In the genomic region with DNA sequence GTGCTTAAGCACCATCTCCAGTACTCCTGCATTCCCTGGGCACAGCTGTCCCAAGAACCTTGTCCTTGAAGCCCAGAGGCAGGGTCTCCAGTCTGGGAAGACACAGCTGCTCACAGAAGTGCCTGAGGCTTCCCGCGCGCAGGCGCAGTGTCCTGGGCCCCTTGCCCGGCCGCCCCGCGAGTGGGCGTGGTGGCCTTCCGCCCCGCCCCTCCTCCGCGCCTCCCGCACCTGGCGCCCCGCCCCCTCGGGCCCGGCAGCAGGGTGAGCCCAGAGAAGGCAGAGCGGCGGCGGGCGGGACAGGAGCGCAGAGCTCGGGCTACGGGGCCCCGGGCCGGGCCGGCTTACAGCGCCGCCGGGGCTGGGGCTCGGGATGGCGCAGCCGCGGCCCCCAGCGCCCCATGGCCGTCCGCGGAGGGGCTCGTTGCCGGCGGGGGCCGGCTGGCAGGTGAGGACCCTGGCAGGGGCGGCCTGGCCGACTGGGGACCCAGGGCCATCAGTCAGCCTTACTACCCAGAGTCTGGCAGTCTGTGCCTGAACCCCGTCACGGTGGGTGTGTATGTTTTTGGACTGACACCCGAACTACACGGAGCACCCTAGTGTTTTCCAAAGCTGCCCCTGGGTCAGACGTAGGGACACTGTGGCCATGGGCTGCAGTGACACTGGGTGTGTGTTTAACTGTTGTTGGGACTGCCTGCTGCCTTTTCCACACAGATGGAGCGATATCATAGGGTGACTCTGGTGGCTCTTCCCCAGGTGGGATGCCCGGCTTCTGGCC, we compare ENCODE assay signal across 8 mouse cellular contexts. TPM values are rescaled to one million over a fixed set of nuclear protein-coding genes. Genes with fewer than 3 reads are reported as not detected.
DNase-seq lines count a peak whose midpoint lies in the region; ATAC-seq and TF ChIP-seq lines count a peak whose summit lies in the region.

No protein-coding gene starts in this region.

- H3K9me3 ChIP-seq in MEL (replicated peaks; ENCODE audit: insufficient read depth, low read length): no peaks in the 10 kb centered on the region
- no peaks in the 10 kb centered on the region for H3K9me3 ChIP-seq in forebrain, postnatal 0 days (ENCODE audit: low read length)
- no peaks in the 10 kb centered on the region for H3K9me3 ChIP-seq in hindbrain, embryonic 10.5 days

- H3K4me1 ChIP-seq in MEL (ENCODE audit: control insufficient read depth in 1 of 2, insufficient read depth in 2 of 2, low read length in 2 of 2): peaks cover 8 to 22% of the 10 kb centered on the region in 2 experiments
- no peaks in the 10 kb centered on the region for H3K4me1 ChIP-seq in brown adipose tissue, adult 24 weeks (ENCODE audit: control insufficient read depth, insufficient read depth, insufficient read length, low read length)
- H3K4me1 ChIP-seq in forebrain, postnatal 0 days (ENCODE audit: insufficient read depth): peaks cover 6% of the 10 kb centered on the region; the same call in 1 of the 2 replicates
- H3K4me1 ChIP-seq in hindbrain, embryonic 10.5 days (replicated peaks): peaks cover 50% of the 10 kb centered on the region

- 8% methylated on average over 38 of the region's 52 CpGs for WGBS in forebrain, postnatal 0 days
- WGBS in hindbrain, embryonic 10.5 days: 3% methylated on average over 52 of the region's 52 CpGs

- no peaks in the 10 kb centered on the region for H3K27me3 ChIP-seq in MEL (ENCODE audit: control insufficient read depth in 1 of 2, insufficient read depth in 2 of 2, low read length in 2 of 2)
- no peaks in the 10 kb centered on the region for H3K27me3 ChIP-seq in forebrain, postnatal 0 days (ENCODE audit: insufficient read depth, low read length)
- peaks cover 45% of the 10 kb centered on the region for H3K27me3 ChIP-seq in hindbrain, embryonic 10.5 days (ENCODE audit: insufficient read depth, poor library complexity, severe bottlenecking)

- intact Hi-C loops in left cerebral cortex, adult 2 months (cut with DNase I): loop anchor here (1.0 kb wide), 1 partner anchor 71 kb away; no protein-coding TSS in a partner anchor

- no peak for TF ChIP-seq CTCF in MEL (IDR thresholded peaks at IDR 0.05 in 2 of 3, conservative IDR thresholded peaks at IDR 0.05 in 1 of 3; ENCODE audit: control insufficient read depth in 1 of 3, insufficient read depth in 1 of 3, low read depth in 2 of 3, low read length in 3 of 3, poor library complexity in 1 of 3, severe bottlenecking in 1 of 3)
- no peak for TF ChIP-seq CTCF in forebrain, postnatal 0 days (IDR thresholded peaks at IDR 0.05; ENCODE audit: low read depth)
- TF ChIP-seq CTCF in left cerebral cortex, adult 2 months (IDR thresholded peaks at IDR 0.05): no peak

- no peaks in the 10 kb centered on the region; the same call in 1 of the 2 replicates for H3K79me2 ChIP-seq in MEL (ENCODE audit: control insufficient read depth, insufficient read depth, low read length, poor library complexity)

- peaks cover 0 to 5% of the 10 kb centered on the region in 2 experiments; a peak in 2 of 4 replicates for H3K36me3 ChIP-seq in MEL (ENCODE audit: control insufficient read depth in 1 of 2, insufficient read depth in 2 of 2, low read length in 2 of 2)
- no peaks in the 10 kb centered on the region for H3K36me3 ChIP-seq in forebrain, postnatal 0 days (ENCODE audit: insufficient read depth)
- no peaks in the 10 kb centered on the region for H3K36me3 ChIP-seq in hindbrain, embryonic 10.5 days

- H3K4me2 ChIP-seq in forebrain, postnatal 0 days (ENCODE audit: low read depth): peak overlapping the region; percentile 87

- H3K27ac ChIP-seq in MEL (ENCODE audit: control insufficient read depth, low read depth, low read length): no peak overlapping the region
- H3K27ac ChIP-seq in brown adipose tissue, adult 24 weeks (replicated peaks; ENCODE audit: low read depth, low read length): no peak overlapping the region
- H3K27ac ChIP-seq in forebrain, postnatal 0 days (ENCODE audit: low read depth, low read length): no peak overlapping the region
- peak overlapping the region; percentile 87 for H3K27ac ChIP-seq in hindbrain, embryonic 10.5 days
- H3K27ac ChIP-seq in left cerebral cortex, adult 2 months: no peak overlapping the region

- ATAC-seq in forebrain, postnatal 0 days: peak; percentile 71
- ATAC-seq in megakaryocyte-erythroid progenitor cell, adult 5-6 weeks (replicated peaks; ENCODE audit: low FRiP score, low TSS enrichment, poor library complexity, severe bottlenecking): peak; percentile 79

- no peak for TF ChIP-seq RAD21 in MEL (IDR thresholded peaks at IDR 0.05; ENCODE audit: low read depth, low read length)

- H3K4me3 ChIP-seq in MEL (ENCODE audit: control insufficient read depth in 1 of 2, insufficient read depth in 1 of 2, low read depth in 2 of 2, low read length in 2 of 2): peak overlapping the region; percentile 64 to 89
- peak overlapping the region; percentile 44 for H3K4me3 ChIP-seq in brown adipose tissue, adult 24 weeks (ENCODE audit: insufficient read depth, low read depth, low read length)
- peak overlapping the region; percentile 43 for H3K4me3 ChIP-seq in forebrain, postnatal 0 days (ENCODE audit: low read depth, low read length)
- H3K4me3 ChIP-seq in hindbrain, embryonic 10.5 days: peak overlapping the region; percentile 69
- H3K4me3 ChIP-seq in left cerebral cortex, adult 2 months: peak overlapping the region; percentile 27

- TF ChIP-seq EP300 in MEL (IDR thresholded peaks at IDR 0.05; ENCODE audit: low read depth in 1 of 2, low read length in 2 of 2): no peak

- peak overlapping the region; percentile 74 for H3K9ac ChIP-seq in MEL (ENCODE audit: control insufficient read depth, low read depth, low read length, poor library complexity, severe bottlenecking)
- H3K9ac ChIP-seq in forebrain, postnatal 0 days: peak overlapping the region; percentile 56

- peak; percentile 35 to 62; a peak in 2 of 4 replicates for TF ChIP-seq POLR2A in MEL (IDR thresholded peaks at IDR 0.05; ENCODE audit: control insufficient read depth in 1 of 2, insufficient read depth in 1 of 2, low read depth in 1 of 2, low read length in 2 of 2, poor library complexity in 1 of 2)

- DNase-seq in MEL (ENCODE audit: low read depth, low spot score): peak; percentile 85
- peak; percentile 86 for DNase-seq in forebrain, postnatal 0 days
- peak; percentile 92 for DNase-seq in hindbrain, embryonic 10.5 days (ENCODE audit: low spot score)
- peak; percentile 64 to 78 for DNase-seq in left cerebral cortex, adult 2 months (ENCODE audit: extremely low spot score in 1 of 2, low spot score in 2 of 2)
- DNase-seq in skeletal muscle tissue, adult 2 months (ENCODE audit: low read depth, low spot score): peak; percentile 66
- DNase-seq in yolk sac, embryonic 10.5 days (ENCODE audit: low spot score): peak; percentile 89

TF ChIP-seq in MEL, 35 proteins besides CTCF, POLR2A, EP300 and RAD21:
- TF ChIP-seq SIN3A (IDR thresholded peaks at IDR 0.05; ENCODE audit: low read length): peak; percentile 70
- 0 out of 2 replicates have a peak, but pooled peaks have one; percentile 29 for TF ChIP-seq ELF1 (IDR thresholded peaks at IDR 0.05; ENCODE audit: low read depth, low read length)
- TF ChIP-seq CHD1 (IDR thresholded peaks at IDR 0.05; ENCODE audit: low read depth, low read length): no peak
- no peak for TF ChIP-seq TBP (IDR thresholded peaks at IDR 0.05; ENCODE audit: low read depth, low read length)
- peak; percentile 72 for TF ChIP-seq TCF12 (IDR thresholded peaks at IDR 0.05; ENCODE audit: low read depth, low read length)
- TF ChIP-seq NELFE (IDR thresholded peaks at IDR 0.05; ENCODE audit: low read depth, low read length): peak; percentile 45; the same call in 1 of the 2 replicates
- peak; percentile 81 for TF ChIP-seq ZMIZ1 (IDR thresholded peaks at IDR 0.05; ENCODE audit: low read depth, low read length)
- TF ChIP-seq NRF1 (IDR thresholded peaks at IDR 0.05; ENCODE audit: insufficient read depth, low read depth, low read length, poor library complexity, severe bottlenecking): peak; percentile 96

RNA-seq across cellular contexts. Expression of a gene that starts 42.9 kb away (rescaled TPM):
- total RNA-seq in MEL (2012; rRNA removed): 7.6 and 7.7 TPM in 2 replicates
- 10 to 100 TPM in 1 of 2 experiments, not detected in 1; 42.6 TPM for polyA plus RNA-seq in MEL (2012; ENCODE audit: insufficient read depth in 1 of 2, insufficient read length in 2 of 2, low read depth in 1 of 2, low replicate concordance in 2 of 2, missing spikeins in 1 of 2)
- 27.7 and 29.4 TPM in 2 replicates for polyA plus RNA-seq in brown adipose tissue, adult 24 weeks (2012; ENCODE audit: insufficient read depth, insufficient read length, missing spikeins)
- total RNA-seq in forebrain, postnatal 0 days (2014; rRNA removed): 113 and 128 TPM in 2 replicates
- polyA plus RNA-seq in forebrain, postnatal 0 days (2015; fragmentation: Nextera tagmentation; extraction: Ambion mirVana): 63.9 and 74.3 TPM in 2 replicates
- 6.3 and 13.4 TPM in 2 replicates for polyA plus RNA-seq in hindbrain, embryonic 10.5 days (2016; fragmentation: Nextera tagmentation; extraction: Ambion mirVana)
- total RNA-seq in left cerebral cortex, adult 2 months (2021): 100 to 1,000 TPM; 267 to 315 TPM
- 0.45 and 2.3 TPM in 2 replicates for total RNA-seq in megakaryocyte-erythroid progenitor cell, adult 5-6 weeks (2014; fragmentation: Nextera tagmentation)
- 0.57 TPM in 1 of 2 replicates, not detected in the other for total RNA-seq in megakaryocyte-erythroid progenitor cell, adult 5-6 weeks (2017)

Comparison
In these comparisons a context has a peak if more than half of its experiments do, and no peak if none do; other contexts are left out.
1. RNA of a gene that starts 42.9 kb away (total RNA-seq): 267 to 315 TPM in left cerebral cortex, adult 2 months and 113 to 128 TPM in forebrain, postnatal 0 days; 7.6 to 7.7 TPM in MEL and 0.45 to 2.3 TPM in megakaryocyte-erythroid progenitor cell, adult 5-6 weeks; every median in the first group is over 10 times any median in the second.
2. Peak in every context shown above with its lines, with median percentiles within 50 percentile points of each other: DNase-seq and H3K4me3 ChIP-seq.